Mouse (Mus musculus) neural tube, embryonic 13.5 days (tissue): ENCODE results near the gene Nptxr. TPM values are rescaled to one million over a fixed set of nuclear protein-coding genes. Genes with fewer than 3 reads are reported as not detected.

Experiments
- ATAC-seq: fragments of 200-750 bp; cut with Nextera tagmentation; 2 replicates; pipeline ENCODE4 v1.8.0; 2017; ENCODE audit warnings: low read depth, mild to moderate bottlenecking, moderate TSS enrichment, moderate library complexity
- H3K27ac ChIP-seq: fragments of 300-500 bp; sonication (generic); replicated peaks from 2 replicates; pipeline ENCODE4 v1.5.1; 2015; ENCODE audit warnings: moderate library complexity, mild to moderate bottlenecking, inconsistent platforms
- H3K27me3 ChIP-seq: fragments of 300-500 bp; sonication (generic); 2 replicates; pipeline ENCODE4 v1.6.1; 2015; ENCODE audit warnings: mild to moderate bottlenecking, inconsistent platforms
- H3K36me3 ChIP-seq: fragments of 300-500 bp; sonication (generic); 2 replicates; pipeline ENCODE4 v1.6.1; 2015; ENCODE audit warnings: mild to moderate bottlenecking, inconsistent platforms
- H3K4me1 ChIP-seq: fragments of 300-500 bp; sonication (generic); replicated peaks from 2 replicates; pipeline ENCODE4 v1.6.1; 2015; ENCODE audit warnings: inconsistent platforms
- H3K4me2 ChIP-seq: fragments of 300-500 bp; sonication (generic); 2 replicates; pipeline ENCODE4 v1.6.1; 2015; ENCODE audit warnings: inconsistent platforms, mild to moderate bottlenecking, moderate library complexity
- H3K4me3 ChIP-seq: fragments of 300-500 bp; sonication (generic); 2 replicates; pipeline ENCODE4 v1.5.1; 2015; ENCODE audit warnings: mild to moderate bottlenecking, inconsistent platforms
- H3K9ac ChIP-seq: fragments of 300-500 bp; sonication (generic); 2 replicates; pipeline ENCODE4 v1.6.1; 2015; ENCODE audit warnings: moderate library complexity, mild to moderate bottlenecking, inconsistent platforms
- H3K9me3 ChIP-seq: fragments of 300-500 bp; sonication (generic); 2 replicates; pipeline ENCODE4 v1.6.1; 2016; ENCODE audit warnings: inconsistent platforms
- WGBS: fragments of 180-500 bp; shearing (Covaris S2); methylation state at CpG from one replicate; pipeline ENCODE4 v1.1.7; 2015; 5-methylcytosine and 5-hydroxymethylcytosine counted together
- polyA plus RNA-seq: library from polyadenylated mRNA; unstranded; fragments of >200 nt; fragmentation: Nextera tagmentation; extraction: Ambion mirVana; gene quantifications from 2 replicates; pipeline ENCODE4 v1.2.1, GENCODE M21; 2015

Gene Nptxr
- polyA plus RNA-seq, 1 experiment from 2014 or later = 22.1 TPM

GRCm38 (mm10) chr15:79757118-79757517, 47.4 kb downstream of the Nptxr start:
- Histone ChIP-seq H3K4me2 (no peak overlapping the region), H3K27ac (no peak overlapping the region)
- ATAC-seq = no peak

DNA sequence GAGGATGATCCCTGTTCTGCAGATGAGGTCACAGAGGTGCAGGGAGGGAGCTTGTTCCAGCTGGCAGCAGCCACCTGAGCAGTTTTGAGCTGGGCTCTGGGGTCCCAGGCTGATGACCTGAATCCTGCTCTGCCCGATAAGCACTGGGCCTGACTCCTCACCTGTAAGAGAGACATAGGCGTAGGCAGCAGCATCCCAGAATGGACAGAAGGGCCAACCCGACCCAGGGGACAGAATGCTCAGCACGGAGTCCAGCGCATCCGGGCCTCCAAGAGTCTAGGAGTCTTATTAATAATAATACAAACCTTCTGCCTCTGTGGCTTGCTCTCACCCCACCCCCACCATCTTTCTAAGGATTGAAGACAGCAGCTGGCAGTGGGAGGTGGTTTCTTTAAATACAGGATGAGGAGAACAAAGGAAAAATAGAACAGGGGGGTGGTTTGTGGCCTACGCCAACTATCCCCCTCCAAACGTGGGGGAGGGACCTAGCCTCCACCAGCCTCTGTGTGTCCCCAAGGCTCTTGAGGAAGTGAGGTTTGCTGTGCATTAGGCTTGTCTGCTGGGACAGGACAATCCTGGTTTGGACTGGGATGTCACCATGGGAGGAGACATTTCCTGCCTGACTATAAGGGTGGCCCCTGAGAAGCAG, 48.5 kb downstream of the Nptxr start:
- H3K4me2 ChIP-seq = no peak overlapping the region
- no peak overlapping the region for H3K4me3 ChIP-seq
- H3K27ac ChIP-seq = no peak overlapping the region
- no peaks in the 10 kb centered on the region for H3K27me3 ChIP-seq
- WGBS = 66% methylated on average over 8 of the region's 8 CpGs
- H3K9ac ChIP-seq = peak overlapping the region; percentile 43; the same call in 1 of the 2 replicates
- no peaks in the 10 kb centered on the region for H3K9me3 ChIP-seq
- no peaks in the 10 kb centered on the region for H3K36me3 ChIP-seq
- ATAC-seq = no peak
- H3K4me1 ChIP-seq = peaks cover 5% of the 10 kb centered on the region; the same call in 1 of the 2 replicates

More at GRCm38 (mm10) chr15:79757118-79757517, 47.4 kb downstream of the Nptxr start:
- no peak overlapping the region for H3K9ac ChIP-seq
- peaks cover 7% of the 10 kb centered on the region for H3K36me3 ChIP-seq
- H3K4me1 ChIP-seq = peaks cover 5% of the 10 kb centered on the region; the same call in 1 of the 2 replicates
- WGBS = 88% methylated on average over 3 of the region's 3 CpGs
- H3K9me3 ChIP-seq = no peaks in the 10 kb centered on the region
- H3K4me3 ChIP-seq = no peak overlapping the region
- H3K27me3 ChIP-seq = no peaks in the 10 kb centered on the region

DNA sequence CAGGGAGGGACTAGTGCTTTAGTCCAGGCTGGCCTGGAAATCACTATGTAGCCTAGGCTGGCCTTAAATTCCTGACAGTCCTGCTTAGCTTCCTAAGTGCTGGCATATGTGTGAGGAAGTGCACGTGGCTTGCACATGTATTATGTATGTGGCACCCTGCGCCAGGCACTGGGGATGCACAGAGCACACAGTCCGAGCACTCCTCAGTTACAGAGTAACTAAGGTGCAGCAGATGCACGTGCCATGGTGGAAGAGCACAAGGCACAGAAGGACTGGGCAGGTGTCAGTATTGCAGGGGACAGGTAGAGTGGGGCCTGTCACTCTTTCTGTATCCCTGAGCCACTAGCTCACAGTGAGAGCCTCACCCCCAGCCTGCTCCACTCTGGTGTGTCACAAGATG, 49.4 kb downstream of the Nptxr start:
- H3K27ac ChIP-seq = no peak overlapping the region
- ATAC-seq = no peak
- no peak overlapping the region for H3K9ac ChIP-seq
- H3K4me2 ChIP-seq = no peak overlapping the region
- no peak overlapping the region for H3K4me3 ChIP-seq
- 82% methylated on average over 4 of the region's 4 CpGs for WGBS
- no peaks in the 10 kb centered on the region for H3K9me3 ChIP-seq
- H3K36me3 ChIP-seq = no peaks in the 10 kb centered on the region
- peaks cover 5% of the 10 kb centered on the region; the same call in 1 of the 2 replicates for H3K4me1 ChIP-seq
- H3K27me3 ChIP-seq = no peaks in the 10 kb centered on the region

DNA sequence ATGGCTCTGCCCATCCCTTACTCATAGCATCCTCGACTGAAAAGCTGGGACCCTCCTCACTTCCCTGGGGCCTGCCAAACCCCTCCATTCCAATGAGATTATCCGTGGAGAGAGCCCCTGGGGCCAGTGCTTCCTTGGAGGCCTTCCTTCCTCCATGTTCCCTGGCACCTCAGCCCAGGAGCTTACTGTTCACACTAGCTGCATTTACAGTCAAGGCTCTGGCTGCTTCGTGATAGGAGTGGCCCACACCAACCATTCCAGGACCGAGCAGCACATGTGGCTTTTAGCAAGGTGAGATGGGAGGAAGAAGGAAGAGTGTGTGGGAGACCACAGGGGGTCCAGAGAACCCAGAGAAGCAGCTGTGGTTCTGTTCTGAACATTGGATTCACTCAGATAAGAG, 50.7 kb downstream of the Nptxr start:
- WGBS = 60% methylated on average over 4 of the region's 4 CpGs
- Histone ChIP-seq H3K4me3 (no peak overlapping the region), H3K4me1 (peaks cover 5% of the 10 kb centered on the region; the same call in 1 of the 2 replicates), H3K9ac (peak overlapping the region; percentile 38; the same call in 1 of the 2 replicates), H3K4me2 (no peak overlapping the region), H3K36me3 (no peaks in the 10 kb centered on the region), H3K27me3 (no peaks in the 10 kb centered on the region), H3K27ac (no peak overlapping the region), H3K9me3 (no peaks in the 10 kb centered on the region)
- no peak for ATAC-seq

GRCm38 (mm10) chr15:79753420-79753752, 51.2 kb downstream of the Nptxr start:
- H3K4me3 ChIP-seq = no peak overlapping the region
- ATAC-seq = peak; percentile 23; the same call in 1 of the 2 replicates
- H3K27ac ChIP-seq = no peak overlapping the region
- H3K27me3 ChIP-seq = no peaks in the 10 kb centered on the region
- H3K9ac ChIP-seq = no peak overlapping the region
- H3K4me2 ChIP-seq = no peak overlapping the region
- H3K36me3 ChIP-seq = no peaks in the 10 kb centered on the region
- 91% methylated on average over 3 of the region's 3 CpGs for WGBS
- peaks cover 5% of the 10 kb centered on the region; the same call in 1 of the 2 replicates for H3K4me1 ChIP-seq
- no peaks in the 10 kb centered on the region for H3K9me3 ChIP-seq

DNA sequence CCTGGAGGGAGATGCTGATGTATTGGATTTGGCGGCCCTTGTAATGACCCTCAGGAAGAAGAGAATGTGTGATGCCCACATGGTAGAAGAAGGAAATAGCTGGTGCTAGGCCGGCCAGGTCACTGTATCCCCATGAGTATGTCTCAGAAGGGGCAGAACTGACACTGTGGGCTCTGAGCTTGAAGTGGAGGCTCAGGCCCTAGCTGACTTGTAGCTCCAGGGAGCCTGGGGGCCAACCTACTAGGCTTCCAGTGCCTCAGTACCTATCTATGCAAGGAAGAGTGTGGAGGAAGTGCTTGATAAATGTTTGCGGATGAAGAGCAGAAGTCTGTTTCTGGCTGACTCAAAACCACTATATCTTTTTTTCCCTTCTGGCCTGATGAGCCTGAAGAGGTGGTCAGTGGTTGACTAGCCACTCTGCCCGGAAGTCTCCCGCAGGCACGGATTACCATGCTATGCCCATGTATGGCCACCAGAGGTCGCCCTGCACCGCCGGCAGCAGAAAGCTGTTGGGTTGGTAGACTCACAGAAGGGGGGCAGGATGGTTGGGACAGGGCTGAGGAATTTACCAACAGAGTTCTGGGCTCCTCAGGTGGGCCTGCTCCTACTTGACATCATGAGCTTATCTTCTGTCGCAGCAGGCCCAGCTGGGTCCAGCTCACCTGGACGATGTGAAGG, 51.7 kb downstream of the Nptxr start:
- H3K4me2 ChIP-seq = no peak overlapping the region
- no peaks in the 10 kb centered on the region for H3K36me3 ChIP-seq
- no peaks in the 10 kb centered on the region for H3K27me3 ChIP-seq
- H3K4me3 ChIP-seq = no peak overlapping the region
- H3K9ac ChIP-seq = no peak overlapping the region
- H3K9me3 ChIP-seq = no peaks in the 10 kb centered on the region
- peak; percentile 33; the same call in 1 of the 2 replicates for ATAC-seq
- H3K27ac ChIP-seq = no peak overlapping the region
- 26% methylated on average over 11 of the region's 11 CpGs for WGBS
- H3K4me1 ChIP-seq = peaks cover 5% of the 10 kb centered on the region; the same call in 1 of the 2 replicates

GRCm38 (mm10) chr15:79751772-79752171, 52.8 kb downstream of the Nptxr start:
- Histone ChIP-seq H3K9ac (no peak overlapping the region), H3K27me3 (no peaks in the 10 kb centered on the region), H3K36me3 (no peaks in the 10 kb centered on the region), H3K4me2 (no peak overlapping the region), H3K9me3 (no peaks in the 10 kb centered on the region), H3K4me1 (peaks cover 5% of the 10 kb centered on the region; the same call in 1 of the 2 replicates), H3K4me3 (no peak overlapping the region), H3K27ac (no peak overlapping the region)
- 86% methylated on average over 17 of the region's 17 CpGs for WGBS
- no peak for ATAC-seq

GRCm38 (mm10) chr15:79750266-79750665, 54.3 kb downstream of the Nptxr start:
- Histone ChIP-seq H3K27ac (no peak overlapping the region), H3K36me3 (no peaks in the 10 kb centered on the region), H3K4me2 (no peak overlapping the region), H3K9me3 (no peaks in the 10 kb centered on the region), H3K4me1 (no peaks in the 10 kb centered on the region), H3K4me3 (no peak overlapping the region), H3K27me3 (no peaks in the 10 kb centered on the region), H3K9ac (no peak overlapping the region)
- no peak for ATAC-seq
- WGBS = 89% methylated on average over 8 of the region's 8 CpGs

GRCm38 (mm10) chr15:79749162-79749561, 55.4 kb downstream of the Nptxr start:
- 92% methylated on average over 7 of the region's 7 CpGs for WGBS
- no peaks in the 10 kb centered on the region for H3K36me3 ChIP-seq
- H3K9ac ChIP-seq = no peak overlapping the region
- H3K9me3 ChIP-seq = no peaks in the 10 kb centered on the region
- no peak overlapping the region for H3K27ac ChIP-seq
- no peaks in the 10 kb centered on the region for H3K27me3 ChIP-seq
- ATAC-seq = no peak
- H3K4me1 ChIP-seq = no peaks in the 10 kb centered on the region
- H3K4me2 ChIP-seq = no peak overlapping the region
- H3K4me3 ChIP-seq = no peak overlapping the region

GRCm38 (mm10) chr15:79747998-79748397, 56.6 kb downstream of the Nptxr start:
- Histone ChIP-seq H3K27ac (no peak overlapping the region), H3K27me3 (no peaks in the 10 kb centered on the region), H3K4me1 (peaks cover 4% of the 10 kb centered on the region), H3K4me3 (no peak overlapping the region), H3K9ac (no peak overlapping the region), H3K9me3 (no peaks in the 10 kb centered on the region), H3K36me3 (no peaks in the 10 kb centered on the region), H3K4me2 (no peak overlapping the region)
- ATAC-seq = no peak
- 50% methylated on average over 11 of the region's 11 CpGs for WGBS

GRCm38 (mm10) chr15:79745883-79746282, 58.7 kb downstream of the Nptxr start:
- Histone ChIP-seq H3K9me3 (no peaks in the 10 kb centered on the region), H3K27me3 (no peaks in the 10 kb centered on the region), H3K4me3 (no peak overlapping the region), H3K4me2 (no peak overlapping the region), H3K9ac (no peak overlapping the region), H3K4me1 (peaks cover 16% of the 10 kb centered on the region), H3K27ac (no peak overlapping the region), H3K36me3 (no peaks in the 10 kb centered on the region)
- WGBS = 91% methylated on average over 5 of the region's 5 CpGs
- ATAC-seq = no peak

DNA sequence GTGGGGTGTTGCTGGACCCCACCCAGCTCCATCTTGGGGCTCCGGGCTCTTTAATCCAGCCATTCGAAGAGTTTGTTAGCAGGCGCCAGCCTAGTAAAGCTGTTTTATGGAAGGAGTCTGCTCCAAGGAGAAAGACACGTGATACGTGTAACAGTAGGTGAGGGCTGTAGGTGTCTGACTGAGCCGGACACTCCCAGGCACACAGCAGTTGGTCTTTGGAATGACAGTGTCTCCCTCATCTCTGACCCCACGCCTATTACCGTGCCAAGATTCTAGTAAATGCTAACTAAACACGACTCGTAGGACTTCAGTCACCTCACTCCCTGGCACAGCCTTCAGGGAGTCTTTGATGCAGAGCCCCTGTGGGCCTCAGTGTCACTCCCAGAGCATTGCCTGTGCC, 59.3 kb downstream of the Nptxr start:
- H3K9ac ChIP-seq = no peak overlapping the region
- no peak overlapping the region for H3K27ac ChIP-seq
- no peaks in the 10 kb centered on the region for H3K9me3 ChIP-seq
- H3K4me3 ChIP-seq = no peak overlapping the region
- no peaks in the 10 kb centered on the region for H3K36me3 ChIP-seq
- ATAC-seq = no peak
- no peak overlapping the region for H3K4me2 ChIP-seq
- 84% methylated on average over 10 of the region's 10 CpGs for WGBS
- no peaks in the 10 kb centered on the region for H3K27me3 ChIP-seq
- H3K4me1 ChIP-seq = peaks cover 21% of the 10 kb centered on the region
